Mouse (Mus musculus): Measurements from ENCODE around the gene Cyp2d26. TPM values are rescaled to one million over a fixed set of nuclear protein-coding genes. Genes with fewer than 3 reads are reported as not detected.

Cyp2d26 gene
- polyA plus RNA-seq (2015; fragmentation: Nextera tagmentation; extraction: Ambion mirVana), result 0.15 TPM in 1 of 2 replicates, not detected in the other

DNA sequence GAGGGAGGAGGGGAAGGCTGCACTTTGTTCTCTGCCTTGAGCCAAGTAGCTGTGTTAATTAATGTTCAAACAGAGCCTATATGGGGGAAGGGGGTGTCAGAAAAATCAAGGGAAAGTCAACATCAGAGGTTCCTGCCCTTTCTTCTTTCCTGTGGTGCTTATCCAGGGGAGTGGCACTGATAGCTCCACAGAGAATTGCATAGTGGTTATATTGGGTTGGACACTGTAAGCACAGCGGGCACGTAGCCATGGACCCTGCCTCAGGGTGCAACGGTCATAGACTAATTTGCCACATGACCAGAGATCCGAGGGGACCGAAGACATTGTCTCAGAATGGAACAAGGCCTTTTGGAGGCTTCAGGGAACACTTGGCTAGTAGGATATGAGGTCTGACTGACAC is at the start of gene Cyp2d26:
Cyp2d26 (minus strand) TSS at position 18 of the 400 bp plus-strand sequence.
- WGBS, result 88% methylated on average over 5 of the region's 5 CpGs
- Histone ChIP-seq H3K36me3 (no peaks in the 10 kb centered on the region), H3K4me3 (no peak within 1 kb of the TSS), H3K4me1 (replicated peaks) (no peaks in the 10 kb centered on the region), H3K27ac (replicated peaks) (no peak within 1 kb of the TSS), H3K4me2 (no peak within 1 kb of the TSS), H3K27me3 (no peaks in the 10 kb centered on the region), H3K9me3 (no peaks in the 10 kb centered on the region), H3K9ac (no peak within 1 kb of the TSS)
- no peak for ATAC-seq (ENCODE audit: low read depth)

- H3K27ac ChIP-seq (replicated peaks), result no peak overlapping the region
- no peaks in the 10 kb centered on the region for H3K27me3 ChIP-seq
- no peak overlapping the region for H3K9ac ChIP-seq
- H3K4me1 ChIP-seq (replicated peaks), result no peaks in the 10 kb centered on the region; the same call in 1 of the 2 replicates
- WGBS, result 96% methylated on average over 3 of the region's 3 CpGs
- no peaks in the 10 kb centered on the region for H3K9me3 ChIP-seq
- no peak overlapping the region for H3K4me3 ChIP-seq
- H3K36me3 ChIP-seq, result no peaks in the 10 kb centered on the region
- ATAC-seq (ENCODE audit: low read depth), result no peak
- no peak overlapping the region for H3K4me2 ChIP-seq
Observed at GRCm38 (mm10) chr15:82839146-82839545, 45.1 kb upstream of the Cyp2d26 start.

DNA sequence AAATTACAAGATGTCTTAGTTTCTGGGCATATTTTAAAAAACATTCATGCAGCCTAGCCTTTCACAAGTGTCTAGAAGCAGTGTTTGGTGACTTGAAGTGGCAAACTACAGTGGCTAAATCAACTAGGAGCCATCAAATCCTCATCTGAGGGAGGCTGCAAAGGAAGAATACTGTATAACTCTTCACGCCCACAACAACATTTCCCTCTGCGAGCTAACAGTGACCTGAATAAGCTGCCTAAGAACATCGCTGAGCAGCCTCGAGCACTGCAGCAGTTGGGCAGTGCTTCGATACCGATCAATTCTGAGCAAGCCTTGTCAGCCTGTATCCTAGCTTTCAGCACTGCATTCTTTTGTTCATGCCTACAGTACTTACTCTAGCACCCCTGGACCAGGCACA is 35.8 kb upstream of the Cyp2d26 start:
- H3K27ac ChIP-seq (replicated peaks), result no peak overlapping the region
- 89% methylated on average over 6 of the region's 6 CpGs for WGBS
- no peaks in the 10 kb centered on the region for H3K27me3 ChIP-seq
- no peak for ATAC-seq (ENCODE audit: low read depth)
- H3K4me3 ChIP-seq, result no peak overlapping the region
- no peak overlapping the region for H3K4me2 ChIP-seq
- no peaks in the 10 kb centered on the region for H3K9me3 ChIP-seq
- H3K9ac ChIP-seq, result no peak overlapping the region
- no peaks in the 10 kb centered on the region for H3K36me3 ChIP-seq
- no peaks in the 10 kb centered on the region; the same call in 1 of the 2 replicates for H3K4me1 ChIP-seq (replicated peaks)

DNA sequence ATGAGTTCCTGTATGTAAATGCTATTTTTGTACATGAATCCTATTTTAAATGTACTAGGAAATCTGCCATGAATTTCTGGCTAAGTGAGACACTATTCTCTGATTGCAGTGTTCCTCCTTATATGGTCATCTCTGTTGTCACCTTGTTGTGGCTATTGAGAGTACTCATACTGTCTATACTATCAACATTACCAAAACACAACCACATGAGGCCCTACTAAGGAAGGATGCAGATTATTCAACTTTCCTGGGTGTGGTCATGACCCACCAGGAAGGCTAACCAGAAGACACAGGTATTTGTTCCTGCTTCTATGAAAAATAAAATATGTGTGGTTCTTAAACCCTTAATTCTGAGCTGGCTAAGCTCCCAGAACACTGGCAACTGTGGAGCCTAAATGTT is 31.8 kb upstream of the Cyp2d26 start:
- Histone ChIP-seq H3K27ac (replicated peaks) (no peak overlapping the region), H3K27me3 (no peaks in the 10 kb centered on the region), H3K4me3 (no peak overlapping the region), H3K9ac (no peak overlapping the region), H3K36me3 (no peaks in the 10 kb centered on the region), H3K9me3 (no peaks in the 10 kb centered on the region), H3K4me2 (no peak overlapping the region), H3K4me1 (replicated peaks) (0 out of 2 replicates have a peak, but pooled peaks cover 6% of the 10 kb centered on the region)
- no peak for ATAC-seq (ENCODE audit: low read depth)

GRCm38 (mm10) chr15:82822347-82822746 is 28.3 kb upstream of the Cyp2d26 start:
- H3K9me3 ChIP-seq, result no peaks in the 10 kb centered on the region
- no peak overlapping the region for H3K9ac ChIP-seq
- WGBS, result 65% methylated on average over 3 of the region's 4 CpGs
- H3K4me1 ChIP-seq (replicated peaks), result 0 out of 2 replicates have a peak, but pooled peaks cover 6% of the 10 kb centered on the region
- H3K36me3 ChIP-seq, result no peaks in the 10 kb centered on the region
- no peak overlapping the region for H3K27ac ChIP-seq (replicated peaks)
- ATAC-seq (ENCODE audit: low read depth), result no peak
- H3K4me3 ChIP-seq, result no peak overlapping the region
- H3K4me2 ChIP-seq, result no peak overlapping the region
- H3K27me3 ChIP-seq, result no peaks in the 10 kb centered on the region

DNA sequence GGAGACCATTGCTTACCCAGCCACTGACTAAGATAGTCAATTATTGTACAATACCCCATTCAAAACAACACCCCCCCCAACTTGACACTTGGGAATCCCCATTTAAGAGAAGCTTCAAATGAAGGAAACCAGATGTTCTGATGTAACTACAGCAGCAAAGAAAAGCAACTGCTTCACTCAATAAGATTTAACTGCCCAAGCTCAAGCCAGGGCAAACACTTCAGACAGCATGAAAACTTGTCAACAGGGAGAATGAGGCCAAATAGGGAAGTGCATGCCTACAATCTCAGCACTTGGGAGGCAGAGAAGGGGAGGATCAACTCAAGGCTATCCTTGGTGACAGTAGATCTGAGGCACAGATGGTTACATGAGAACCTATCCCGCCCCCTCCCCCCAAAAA is 27.6 kb upstream of the Cyp2d26 start:
- no peaks in the 10 kb centered on the region for H3K9me3 ChIP-seq

GRCm38 (mm10) chr15:82815296-82815695 is 21.2 kb upstream of the Cyp2d26 start:
- Histone ChIP-seq H3K36me3 (peaks cover 16% of the 10 kb centered on the region), H3K9me3 (no peaks in the 10 kb centered on the region), H3K4me2 (no peak overlapping the region), H3K9ac (no peak overlapping the region), H3K4me1 (replicated peaks) (no peaks in the 10 kb centered on the region), H3K27ac (replicated peaks) (no peak overlapping the region), H3K4me3 (no peak overlapping the region), H3K27me3 (no peaks in the 10 kb centered on the region)
- no peak for ATAC-seq (ENCODE audit: low read depth)
- WGBS, result 87% methylated on average over 4 of the region's 4 CpGs

More for the DNA sequence above, 27.6 kb upstream of the Cyp2d26 start:
- 0 out of 2 replicates have a peak, but pooled peaks cover 6% of the 10 kb centered on the region for H3K4me1 ChIP-seq (replicated peaks)
- WGBS, result 100% methylated on average over 1 of the region's 1 CpGs
- no peaks in the 10 kb centered on the region for H3K36me3 ChIP-seq
- H3K9ac ChIP-seq, result no peak overlapping the region
- no peak overlapping the region for H3K4me3 ChIP-seq
- H3K27me3 ChIP-seq, result no peaks in the 10 kb centered on the region
- ATAC-seq (ENCODE audit: low read depth), result no peak
- H3K27ac ChIP-seq (replicated peaks), result no peak overlapping the region
- H3K4me2 ChIP-seq, result no peak overlapping the region

DNA sequence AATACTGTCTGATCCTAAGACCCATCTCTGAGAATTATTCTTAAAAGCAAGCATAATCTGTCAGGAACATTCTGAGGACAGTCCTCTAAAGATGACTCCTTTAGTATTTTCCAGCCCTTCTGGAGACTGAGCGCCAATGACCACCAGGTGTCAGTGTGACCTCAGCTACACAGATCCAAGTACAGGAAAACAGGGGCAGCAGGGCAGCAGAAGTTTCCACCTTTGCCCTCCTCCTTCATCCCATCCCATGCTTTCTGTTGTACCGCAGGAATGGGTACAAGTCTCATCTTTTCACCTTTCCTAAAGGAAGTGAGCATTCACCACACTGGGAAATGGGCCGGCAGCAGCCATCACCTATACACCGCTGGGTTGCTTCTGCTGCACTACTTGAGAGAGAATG is 20.7 kb upstream of the Cyp2d26 start:
- Histone ChIP-seq H3K4me1 (replicated peaks) (0 out of 2 replicates have a peak, but pooled peaks cover 2% of the 10 kb centered on the region), H3K27me3 (no peaks in the 10 kb centered on the region), H3K4me2 (no peak overlapping the region), H3K27ac (replicated peaks) (no peak overlapping the region), H3K9ac (no peak overlapping the region), H3K9me3 (no peaks in the 10 kb centered on the region), H3K4me3 (no peak overlapping the region), H3K36me3 (peaks cover 18% of the 10 kb centered on the region)
- ATAC-seq (ENCODE audit: low read depth), result peak; percentile 53; the same call in 1 of the 2 replicates
- WGBS, result 69% methylated on average over 4 of the region's 4 CpGs

GRCm38 (mm10) chr15:82814321-82814720 is 20.2 kb upstream of the Cyp2d26 start:
- H3K4me1 ChIP-seq (replicated peaks), result peaks cover 7% of the 10 kb centered on the region; the same call in 1 of the 2 replicates
- H3K27ac ChIP-seq (replicated peaks), result no peak overlapping the region
- no peaks in the 10 kb centered on the region for H3K27me3 ChIP-seq
- WGBS, result 90% methylated on average over 7 of the region's 7 CpGs
- no peak overlapping the region for H3K4me2 ChIP-seq
- no peak overlapping the region for H3K4me3 ChIP-seq
- peaks cover 22% of the 10 kb centered on the region for H3K36me3 ChIP-seq
- no peaks in the 10 kb centered on the region for H3K9me3 ChIP-seq
- no peak overlapping the region for H3K9ac ChIP-seq
- no peak for ATAC-seq (ENCODE audit: low read depth)

DNA sequence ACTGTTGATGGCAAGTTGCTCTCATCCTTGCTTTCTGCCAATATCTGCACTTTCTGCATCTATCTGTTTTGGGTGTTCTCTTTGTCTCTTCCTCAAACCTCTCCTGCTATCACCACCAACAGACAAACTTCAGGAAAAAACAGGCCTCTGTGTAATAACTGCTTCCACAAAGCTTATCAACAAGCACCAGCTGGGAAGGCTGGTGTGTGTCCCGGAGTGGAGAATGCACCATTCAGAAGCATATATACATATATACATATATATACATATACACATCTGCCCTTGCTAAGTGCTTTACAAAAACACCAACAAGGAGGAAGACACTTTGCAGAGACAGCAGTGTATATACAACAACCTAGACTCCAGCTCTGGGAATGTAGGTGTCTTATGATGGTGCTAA is 16.5 kb upstream of the Cyp2d26 start:
- no peak overlapping the region for H3K27ac ChIP-seq (replicated peaks)
- no peaks in the 10 kb centered on the region for H3K27me3 ChIP-seq
- no peaks in the 10 kb centered on the region for H3K9me3 ChIP-seq
- no peak overlapping the region for H3K9ac ChIP-seq
- ATAC-seq (ENCODE audit: low read depth), result no peak
- peaks cover 19% of the 10 kb centered on the region for H3K4me1 ChIP-seq (replicated peaks)
- 97% methylated on average over 1 of the region's 1 CpGs for WGBS
- no peak overlapping the region for H3K4me3 ChIP-seq
- peaks cover 22% of the 10 kb centered on the region for H3K36me3 ChIP-seq
- H3K4me2 ChIP-seq, result no peak overlapping the region

- WGBS, result 72% methylated on average over 6 of the region's 6 CpGs
Observed at GRCm38 (mm10) chr15:82809511-82809910, 15.4 kb upstream of the Cyp2d26 start.

DNA sequence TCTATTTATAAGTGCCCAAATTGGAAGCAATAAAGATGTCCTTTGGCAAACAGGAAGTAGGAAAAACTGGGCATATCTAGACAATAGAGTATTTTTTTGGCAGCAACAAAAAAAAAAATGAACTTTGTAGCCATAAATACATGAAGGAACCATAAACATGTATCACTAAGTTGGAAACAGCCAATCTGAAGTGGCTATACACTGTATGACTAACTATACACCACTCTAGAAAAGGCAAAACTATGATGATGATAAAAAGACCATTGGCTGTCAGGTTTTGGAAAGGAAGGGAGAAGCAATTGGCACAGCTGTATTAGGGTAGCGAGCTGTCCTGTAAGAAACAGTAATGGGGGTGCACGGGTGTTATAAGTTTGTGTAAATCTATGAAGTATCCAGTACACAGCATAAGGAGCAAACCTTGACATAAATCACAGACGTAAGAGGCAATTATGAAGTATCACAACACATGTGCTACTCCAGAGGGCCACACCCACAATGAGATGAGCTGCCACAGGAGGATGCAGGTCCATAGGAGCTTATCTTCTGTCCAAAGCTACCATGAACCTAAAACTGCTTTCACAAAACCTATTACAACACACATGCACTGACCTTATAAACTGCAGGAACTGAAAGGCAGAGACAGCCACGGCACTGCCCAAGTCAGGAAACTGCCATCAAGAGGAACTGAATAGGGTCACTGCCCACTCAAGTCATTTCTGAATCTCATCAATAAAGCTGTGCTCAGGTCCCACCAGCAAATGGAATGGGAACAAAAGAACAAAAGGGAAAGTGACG is 13.1 kb upstream of the Cyp2d26 start:
- Histone ChIP-seq H3K27ac (replicated peaks) (peak overlapping the region; percentile 46; the same call in 1 of the 2 replicates), H3K36me3 (0 out of 2 replicates have a peak, but pooled peaks cover 12% of the 10 kb centered on the region), H3K9me3 (no peaks in the 10 kb centered on the region), H3K4me2 (no peak overlapping the region), H3K27me3 (no peaks in the 10 kb centered on the region), H3K9ac (no peak overlapping the region), H3K4me3 (no peak overlapping the region), H3K4me1 (replicated peaks) (peaks cover 25% of the 10 kb centered on the region)
- WGBS, result 60% methylated on average over 5 of the region's 5 CpGs
- no peak for ATAC-seq (ENCODE audit: low read depth)

More at GRCm38 (mm10) chr15:82809511-82809910, 15.4 kb upstream of the Cyp2d26 start:
- no peak for ATAC-seq (ENCODE audit: low read depth)
- no peak overlapping the region for H3K9ac ChIP-seq
- H3K36me3 ChIP-seq, result peaks cover 21% of the 10 kb centered on the region
- peaks cover 25% of the 10 kb centered on the region for H3K4me1 ChIP-seq (replicated peaks)
- no peak overlapping the region for H3K4me3 ChIP-seq
- H3K27me3 ChIP-seq, result no peaks in the 10 kb centered on the region
- no peak overlapping the region for H3K4me2 ChIP-seq
- H3K9me3 ChIP-seq, result no peaks in the 10 kb centered on the region
- H3K27ac ChIP-seq (replicated peaks), result no peak overlapping the region
